In the genomic region with DNA sequence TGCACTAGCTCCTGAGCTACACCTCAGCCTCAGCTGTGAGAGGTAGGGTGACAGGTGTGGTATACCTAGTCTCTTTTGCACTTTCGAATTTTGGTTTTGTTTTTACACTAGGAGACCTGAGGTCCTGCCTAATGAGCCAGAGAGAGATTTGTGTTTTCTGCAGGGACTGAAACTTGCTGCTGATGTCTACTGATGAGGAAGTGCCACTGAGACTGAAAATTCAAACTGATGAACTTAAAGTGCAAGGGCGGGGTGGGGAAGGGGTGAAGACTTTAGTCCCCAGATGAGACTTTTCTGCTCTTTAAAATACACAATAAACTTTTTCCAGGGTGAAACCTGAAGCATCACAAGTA, we compare ENCODE assay signal across 22 mouse cellular contexts. TPM values are rescaled to one million over a fixed set of nuclear protein-coding genes. Genes with fewer than 3 reads are reported as not detected.
"Had no signal": no experiment of that assay in that cellular context is flagged by ENCODE, and none has a peak within 500 bp of the region (broad histone marks: within the 10 kb centered on the region; RNA-seq: fewer than 3 reads in every experiment).

No protein-coding gene starts in this region.

- DNase-seq: kidney, adult 11 months; kidney, adult 9 months; kidney, postnatal 36 days; liver; liver, embryonic 13.5 days; liver, postnatal 0 days; lung, postnatal 14 days; right cerebral cortex, postnatal 25 days; thymus, adult 18-20 months; thymus, postnatal 25 days had no signal

- H3K36me3 ChIP-seq: liver, embryonic 13.5 days had no signal

- ATAC-seq: midbrain, embryonic 16.5 days had no signal

- H3K27ac ChIP-seq: kidney, postnatal 0 days; limb, embryonic 12.5 days; liver, embryonic 13.5 days; lung, embryonic 15.5 days; macrophage; midbrain, embryonic 12.5 days; neural tube, embryonic 13.5 days had no signal

- H3K27me3 ChIP-seq: limb, embryonic 12.5 days; liver, embryonic 13.5 days; lung, embryonic 15.5 days; midbrain, embryonic 12.5 days; neural tube, embryonic 13.5 days had no signal

- H3K4me3 ChIP-seq: limb, embryonic 12.5 days; liver, embryonic 13.5 days; lung, embryonic 15.5 days; midbrain, embryonic 12.5 days; neural tube, embryonic 13.5 days had no signal

- H3K4me1 ChIP-seq: limb, embryonic 12.5 days; lung, embryonic 15.5 days; midbrain, embryonic 12.5 days; neural tube, embryonic 13.5 days had no signal

- H3K9ac ChIP-seq: liver, embryonic 13.5 days; liver, postnatal 0 days; lung, embryonic 15.5 days; midbrain, embryonic 12.5 days had no signal

- H3K4me2 ChIP-seq: limb, embryonic 12.5 days; liver, embryonic 13.5 days; lung, embryonic 15.5 days; midbrain, embryonic 12.5 days; neural tube, embryonic 13.5 days had no signal

- H3K9me3 ChIP-seq: limb, embryonic 12.5 days; liver, embryonic 13.5 days; lung, embryonic 15.5 days; midbrain, embryonic 12.5 days; neural tube, embryonic 13.5 days had no signal

RNA-seq across cellular contexts. Expression of gene Gm10840, which starts 19.8 kb away (rescaled TPM):
- total RNA-seq: layer of hippocampus, postnatal 10 days; left cerebral cortex, postnatal 36 days; megakaryocyte-erythroid progenitor cell, adult 5-6 weeks had no signal
- polyA plus RNA-seq: kidney, postnatal 0 days; limb, embryonic 12.5 days; liver, embryonic 13.5 days; liver, postnatal 0 days; lung, embryonic 15.5 days; macrophage; midbrain, embryonic 16.5 days; neural tube, embryonic 13.5 days; stomach, embryonic 14.5 days; urinary bladder, adult 2 months had no signal
